In the genomic region with DNA sequence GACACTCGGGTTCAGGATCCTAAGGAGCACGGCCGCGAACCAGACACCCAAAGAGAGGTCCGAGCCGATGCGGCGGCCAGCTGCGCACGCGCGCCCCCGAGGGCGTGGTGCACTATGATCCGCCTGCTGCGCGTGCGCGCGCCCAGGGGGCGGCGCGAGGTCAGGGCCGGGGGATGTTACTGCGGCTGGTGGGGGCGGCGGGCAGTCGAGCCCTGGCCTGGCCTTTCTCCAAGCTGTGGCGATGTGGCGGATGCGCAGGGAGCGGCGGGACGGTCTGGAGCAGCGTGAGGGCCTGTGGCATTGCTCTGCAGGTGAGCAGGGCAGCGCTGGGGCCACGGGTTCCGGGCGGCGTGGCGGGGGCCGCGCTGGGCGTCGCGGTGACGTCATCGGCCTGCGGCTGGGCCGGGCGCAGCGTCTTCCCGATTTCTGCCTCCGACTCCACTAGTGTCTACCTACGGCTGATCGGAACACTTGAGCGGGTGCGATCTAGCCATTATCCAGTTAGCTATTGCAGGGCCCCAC, we compare ENCODE assay signal across 8 mouse cellular contexts. TPM values are rescaled to one million over a fixed set of nuclear protein-coding genes. Genes with fewer than 3 reads are reported as not detected.
DNase-seq lines count a peak whose midpoint lies in the region; ATAC-seq and TF ChIP-seq lines count a peak whose summit lies in the region.

A gene (plus strand): TSS at position 167 of the 522 bp plus-strand sequence.

- peak; percentile 85 for DNase-seq in c-Kit-positive CD71-positive TER-119-positive erythroid progenitor cells, embryonic 14.5 days (ENCODE audit: low spot score)
- DNase-seq in heart, postnatal 10 days: peak; percentile 95 to 97
- peak; percentile 64 for DNase-seq in large intestine, adult 2 months (ENCODE audit: low read depth, low spot score)
- peak; percentile 94 for DNase-seq in liver, postnatal 0 days
- peak; percentile 96 for DNase-seq in testis, postnatal 10 days (ENCODE audit: low spot score)

- under 1% methylated on average over 58 of the region's 58 CpGs for WGBS in forebrain, embryonic 13.5 days
- under 1% methylated on average over 58 of the region's 58 CpGs for WGBS in large intestine, adult 2 months
- under 1% methylated on average over 58 of the region's 58 CpGs for WGBS in liver, postnatal 0 days (ENCODE audit: insufficient replicate concordance)
- WGBS in neural tube, embryonic 14.5 days: under 1% methylated on average over 52 of the region's 58 CpGs

- no peaks in the 10 kb centered on the region for H3K27me3 ChIP-seq in E14TG2a.4 (ENCODE audit: insufficient read depth, low read length)
- no peaks in the 10 kb centered on the region for H3K27me3 ChIP-seq in forebrain, embryonic 13.5 days
- no peaks in the 10 kb centered on the region for H3K27me3 ChIP-seq in liver, postnatal 0 days (ENCODE audit: insufficient read depth, low read length)
- no peaks in the 10 kb centered on the region for H3K27me3 ChIP-seq in neural tube, embryonic 14.5 days (ENCODE audit: control insufficient read depth, insufficient read depth, low read length)

- intact Hi-C loops in heart, postnatal 10 days (cut with DNase I): loop anchor here (2.0 to 5.0 kb wide), 2 partner anchors 35 kb away; no protein-coding TSS in a partner anchor

- peak within 1 kb of the TSS; percentile 82 for H3K4me2 ChIP-seq in forebrain, embryonic 13.5 days
- H3K4me2 ChIP-seq in liver, postnatal 0 days (ENCODE audit: low read depth, low read length): peak within 1 kb of the TSS; percentile 95
- H3K4me2 ChIP-seq in neural tube, embryonic 14.5 days (ENCODE audit: low read depth, low read length): peak within 1 kb of the TSS; percentile 75

- TF ChIP-seq CTCF in E14TG2a.4 (conservative IDR thresholded peaks at IDR 0.05; ENCODE audit: low read length): no peak
- TF ChIP-seq CTCF in liver, postnatal 0 days (IDR thresholded peaks at IDR 0.05; ENCODE audit: low read depth): no peak

- TF ChIP-seq EP300 in liver, postnatal 0 days (IDR thresholded peaks at IDR 0.05; ENCODE audit: low read depth): no peak

- peak; percentile 92 for ATAC-seq in forebrain, embryonic 13.5 days
- peak; percentile 92 for ATAC-seq in liver, postnatal 0 days
- peak; percentile 87 for ATAC-seq in neural tube, embryonic 14.5 days (ENCODE audit: low read depth)

- peak within 1 kb of the TSS; percentile 85 for H3K9ac ChIP-seq in forebrain, embryonic 13.5 days
- peak within 1 kb of the TSS; percentile 84 for H3K9ac ChIP-seq in liver, postnatal 0 days (replicated peaks)
- peak within 1 kb of the TSS; percentile 72 for H3K9ac ChIP-seq in neural tube, embryonic 14.5 days (replicated peaks; ENCODE audit: low read depth, low read length)

- H3K36me3 ChIP-seq in E14TG2a.4 (ENCODE audit: insufficient read depth, low read length): peaks cover 27% of the 10 kb centered on the region
- peaks cover 27% of the 10 kb centered on the region for H3K36me3 ChIP-seq in forebrain, embryonic 13.5 days (ENCODE audit: poor library complexity, severe bottlenecking)
- peaks cover 14% of the 10 kb centered on the region; the same call in 1 of the 2 replicates for H3K36me3 ChIP-seq in liver, postnatal 0 days (replicated peaks; ENCODE audit: insufficient read depth, low read length)
- peaks cover 20% of the 10 kb centered on the region; the same call in 1 of the 2 replicates for H3K36me3 ChIP-seq in neural tube, embryonic 14.5 days (ENCODE audit: control insufficient read depth, insufficient read depth, low read length)

- H3K4me3 ChIP-seq in E14TG2a.4 (replicated peaks; ENCODE audit: low read length): peak within 1 kb of the TSS; percentile 90
- peak within 1 kb of the TSS; percentile 72 for H3K4me3 ChIP-seq in forebrain, embryonic 13.5 days
- H3K4me3 ChIP-seq in liver, postnatal 0 days (ENCODE audit: low read depth, low read length): peak within 1 kb of the TSS; percentile 97
- H3K4me3 ChIP-seq in neural tube, embryonic 14.5 days (ENCODE audit: low read depth, low read length): peak within 1 kb of the TSS; percentile 71

- H3K27ac ChIP-seq in forebrain, embryonic 13.5 days: peak within 1 kb of the TSS; percentile 88
- peak within 1 kb of the TSS; percentile 95 for H3K27ac ChIP-seq in liver, postnatal 0 days (ENCODE audit: low read depth)
- H3K27ac ChIP-seq in neural tube, embryonic 14.5 days (ENCODE audit: low read depth, low read length): peak within 1 kb of the TSS; percentile 94

- H3K9me3 ChIP-seq in E14TG2a.4 (ENCODE audit: low read length): no peaks in the 10 kb centered on the region
- no peaks in the 10 kb centered on the region for H3K9me3 ChIP-seq in forebrain, embryonic 13.5 days (replicated peaks)
- no peaks in the 10 kb centered on the region for H3K9me3 ChIP-seq in liver, postnatal 0 days (ENCODE audit: low read length)
- H3K9me3 ChIP-seq in neural tube, embryonic 14.5 days (ENCODE audit: control insufficient read depth, low read length): no peaks in the 10 kb centered on the region

- peaks cover 18% of the 10 kb centered on the region for H3K4me1 ChIP-seq in E14TG2a.4 (replicated peaks; ENCODE audit: low read depth, low read length)
- peaks cover 18% of the 10 kb centered on the region for H3K4me1 ChIP-seq in forebrain, embryonic 13.5 days
- H3K4me1 ChIP-seq in liver, postnatal 0 days (ENCODE audit: insufficient read depth): peaks cover 21% of the 10 kb centered on the region
- H3K4me1 ChIP-seq in neural tube, embryonic 14.5 days (ENCODE audit: control insufficient read depth, insufficient read depth, low read length): peaks cover 9% of the 10 kb centered on the region

RNA-seq across cellular contexts. Expression of the gene that starts here (rescaled TPM):
- polyA plus RNA-seq in forebrain, embryonic 13.5 days (2015; fragmentation: Nextera tagmentation; extraction: Ambion mirVana): 55.9 and 60.4 TPM in 2 replicates
- total RNA-seq in heart, postnatal 10 days (2021): 10 to 100 TPM; 62.7 to 66.3 TPM
- 19.4 and 22.3 TPM in 2 replicates for polyA plus RNA-seq in large intestine, adult 2 months (2012; rRNA removed)
- 22.0 and 24.3 TPM in 2 replicates for polyA plus RNA-seq in liver, postnatal 0 days (2015; fragmentation: Nextera tagmentation; extraction: Ambion mirVana)
- 35.2 and 40.6 TPM in 2 replicates for polyA plus RNA-seq in neural tube, embryonic 14.5 days (2014; fragmentation: Nextera tagmentation; extraction: Ambion mirVana)

Comparison
In these comparisons a context has a peak if more than half of its experiments do, and no peak if none do; other contexts are left out.
1. Peak in every context shown above with its lines: DNase-seq, ATAC-seq, H3K4me3 ChIP-seq and H3K27ac ChIP-seq.